Mouse (Mus musculus) CH12.LX (cell line): ENCODE measurements around the gene Yap1. TPM values are rescaled to one million over a fixed set of nuclear protein-coding genes. Genes with fewer than 3 reads are reported as not detected.

ENCODE experiments used
- DNase-seq: peaks from one replicate; pipeline ENCODE4 v3.0.0-alpha.2; 2013; ENCODE audit errors: extremely low read depth
- H3K27ac ChIP-seq: 2 replicates; pipeline ENCODE4 v1.5.1; 2012; ENCODE audit warnings: low read depth, mild to moderate bottlenecking, control low read depth, moderate library complexity; ENCODE audit not compliant: insufficient read depth
- H3K27me3 ChIP-seq: replicated peaks from 2 replicates; pipeline ENCODE3; 2012; ENCODE audit warnings: inconsistent platforms
- H3K36me3 ChIP-seq, 2 experiments: replicated peaks in 1 of 2; 2 replicates each; pipeline versions ENCODE3 to v1.6.1; 2012; ENCODE audit warnings: inconsistent platforms in 1 of 2, low read length in 1 of 2, mild to moderate bottlenecking in 1 of 2, mixed read lengths in 1 of 2, moderate library complexity in 1 of 2; ENCODE audit not compliant: control insufficient read depth in 1 of 2, insufficient read depth in 1 of 2
- H3K4me1 ChIP-seq, 2 experiments: 2 replicates each; pipeline ENCODE4 v1.6.1; 2012; ENCODE audit warnings: inconsistent platforms in 1 of 2, moderate library complexity in 1 of 2; ENCODE audit not compliant: insufficient read depth in 2 of 2, control insufficient read depth in 1 of 2
- H3K4me2 ChIP-seq: 2 replicates; pipeline ENCODE4 v1.6.1; 2012; ENCODE audit warnings: low read depth, mild to moderate bottlenecking, control low read depth; ENCODE audit not compliant: poor library complexity, insufficient read depth, severe bottlenecking
- H3K4me3 ChIP-seq, 3 experiments: fragments of 150-350 bp in 1 of 3; sonication (generic) in 1 of 3; replicated peaks in 1 of 3; 2 replicates each; pipeline versions ENCODE3 to v1.5.1; 2011 to 2012; ENCODE audit warnings: low read depth in 2 of 3, low read length in 2 of 3, mild to moderate bottlenecking in 2 of 3, moderate library complexity in 2 of 3, control low read depth in 1 of 3, improper control_type of control experiment in 1 of 3, inconsistent platforms in 1 of 3, mixed read lengths in 1 of 3; ENCODE audit not compliant: poor library complexity in 1 of 3
- H3K79me2 ChIP-seq: replicated peaks from 2 replicates; pipeline ENCODE4 v1.6.1; 2012; ENCODE audit warnings: mild to moderate bottlenecking, moderate library complexity; ENCODE audit not compliant: control insufficient read depth, poor library complexity, insufficient read depth, severe bottlenecking; ENCODE audit errors: extremely low read depth
- H3K9ac ChIP-seq: 2 replicates; pipeline ENCODE4 v1.6.1; 2012; ENCODE audit warnings: low read depth, mild to moderate bottlenecking, control low read depth, moderate library complexity; ENCODE audit not compliant: insufficient read depth
- H3K9me3 ChIP-seq: replicated peaks from 2 replicates; pipeline ENCODE3; 2012; ENCODE audit warnings: low read length, inconsistent platforms, mixed read lengths
- BHLHE40 ChIP-seq: IDR thresholded peaks from 2 replicates; pipeline ENCODE4 v1.6.1; 2011; ENCODE audit warnings: mild to moderate bottlenecking, low read depth, low read length, improper control_type of control experiment
- CHD2 ChIP-seq: IDR thresholded peaks from 2 replicates; pipeline ENCODE4 v1.6.1; 2011; ENCODE audit warnings: low read length, improper control_type of control experiment
- CTCF ChIP-seq, 2 experiments: IDR thresholded peaks in 1 of 2; conservative IDR thresholded peaks in 1 of 2; 2 replicates each; pipeline ENCODE4 v1.5.1; 2011 to 2012; ENCODE audit warnings: low read depth in 2 of 2, low read length in 2 of 2, improper control_type of control experiment in 1 of 2, inconsistent platforms in 1 of 2, mild to moderate bottlenecking in 1 of 2, moderate library complexity in 1 of 2
- ELF1 ChIP-seq: IDR thresholded peaks from 2 replicates; pipeline ENCODE4 v1.6.1; 2014; ENCODE audit warnings: low read depth, mild to moderate bottlenecking, inconsistent platforms, low read length, improper control_type of control experiment
- EP300 ChIP-seq: IDR thresholded peaks from 2 replicates; pipeline ENCODE4 v1.6.1; 2011; ENCODE audit warnings: low read length, improper control_type of control experiment
- ETS1 ChIP-seq: conservative IDR thresholded peaks from 2 replicates; pipeline ENCODE4 v1.6.1; 2012; ENCODE audit warnings: low read depth, mild to moderate bottlenecking, inconsistent platforms, low read length, improper control_type of control experiment, moderate library complexity
- IRF4 ChIP-seq: IDR thresholded peaks from 2 replicates; pipeline ENCODE4 v1.6.1; 2014; ENCODE audit warnings: low read depth, mild to moderate bottlenecking, inconsistent platforms, low read length, improper control_type of control experiment
- JUN ChIP-seq: IDR thresholded peaks from 2 replicates; pipeline ENCODE4 v1.6.1; 2011; ENCODE audit warnings: low read depth, mild to moderate bottlenecking, low read length, improper control_type of control experiment, moderate library complexity; ENCODE audit not compliant: insufficient read depth
- JUND ChIP-seq: conservative IDR thresholded peaks from 2 replicates; pipeline ENCODE4 v1.6.1; 2011; ENCODE audit warnings: low read depth, low read length, improper control_type of control experiment
- MAZ ChIP-seq: IDR thresholded peaks from 2 replicates; pipeline ENCODE4 v1.6.1; 2012; ENCODE audit warnings: low read depth, mild to moderate bottlenecking, inconsistent platforms, low read length, improper control_type of control experiment, moderate library complexity
- MXI1 ChIP-seq: IDR thresholded peaks from 2 replicates; pipeline ENCODE4 v1.6.1; 2011; ENCODE audit warnings: mild to moderate bottlenecking, low read depth, low read length, improper control_type of control experiment
- MYC ChIP-seq: IDR thresholded peaks from 2 replicates; pipeline ENCODE4 v1.6.1; 2011; ENCODE audit warnings: low read depth, mild to moderate bottlenecking, improper control_type of control experiment, low read length
- NELFE ChIP-seq: IDR thresholded peaks from 2 replicates; pipeline ENCODE4 v1.6.1; 2011; ENCODE audit warnings: low read depth, low read length, improper control_type of control experiment
- NRF1 ChIP-seq: IDR thresholded peaks from 2 replicates; pipeline ENCODE4 v1.6.1; 2014; ENCODE audit warnings: low read depth, mild to moderate bottlenecking, inconsistent platforms, low read length, improper control_type of control experiment, moderate library complexity
- PAX5 ChIP-seq: IDR thresholded peaks from 2 replicates; pipeline ENCODE4 v1.6.1; 2012; ENCODE audit warnings: low read length, inconsistent platforms, mixed read lengths
- POLR2AphosphoS2 ChIP-seq: IDR thresholded peaks from 2 replicates; pipeline ENCODE4 v1.6.1; 2011; ENCODE audit warnings: low read depth, low read length, improper control_type of control experiment
- RAD21 ChIP-seq: IDR thresholded peaks from 2 replicates; pipeline ENCODE4 v1.6.1; 2011; ENCODE audit warnings: low read depth, mild to moderate bottlenecking, low read length, improper control_type of control experiment, moderate library complexity
- RCOR1 ChIP-seq: conservative IDR thresholded peaks from 2 replicates; pipeline ENCODE4 v1.6.1; 2012; ENCODE audit warnings: low read depth, mild to moderate bottlenecking, inconsistent platforms, low read length, improper control_type of control experiment
- SIN3A ChIP-seq: IDR thresholded peaks from 2 replicates; pipeline ENCODE4 v1.6.1; 2012; ENCODE audit warnings: low read length, improper control_type of control experiment, inconsistent platforms
- UBTF ChIP-seq: IDR thresholded peaks from 2 replicates; pipeline ENCODE4 v1.6.1; 2012; ENCODE audit warnings: low read depth, mild to moderate bottlenecking, inconsistent platforms, low read length, improper control_type of control experiment, moderate library complexity
- USF1 ChIP-seq: IDR thresholded peaks from 2 replicates; pipeline ENCODE4 v1.6.1; 2014; ENCODE audit warnings: low read depth, mild to moderate bottlenecking, inconsistent platforms, low read length, improper control_type of control experiment
- ZC3H11A ChIP-seq: IDR thresholded peaks from 2 replicates; pipeline ENCODE4 v1.6.1; 2012; ENCODE audit warnings: low read depth, mild to moderate bottlenecking, inconsistent platforms, low read length, improper control_type of control experiment
- ZNF384 ChIP-seq: IDR thresholded peaks from 2 replicates; pipeline ENCODE4 v1.6.1; 2012; ENCODE audit warnings: low read depth, low read length, improper control_type of control experiment, inconsistent platforms
- dilution Hi-C: fragments of 300-500 bp; cut with MboI; formaldehyde crosslinking; loops from 2 replicates; pipeline ENCODE4 v1.14.3; 2020; ENCODE audit warnings: low sequenced_read_pairs; ENCODE audit not compliant: extremely low pct_unique_long_range_greater_than_20kb, extremely low pct_ligation_motif_present
- in situ Hi-C: fragments of 300-500 bp; cut with MboI; formaldehyde crosslinking; loops from 3 replicates; pipeline ENCODE4 v1.14.3; 2019; ENCODE audit warnings: low sequenced_read_pairs, low pct_ligation_motif_present, low pct_unique_long_range_greater_than_20kb, mixed read lengths
- polyA plus RNA-seq: library from polyadenylated mRNA; unstranded; fragments of >175 nt; gene quantifications from 2 replicates; pipeline ENCODE4 v1.2.1, GENCODE M21; 2012; ENCODE audit warnings: low read depth; ENCODE audit not compliant: insufficient read length
- total RNA-seq, 2 experiments: library from RNA; depleted of rRNA; stranded (reverse); fragments of 300-350 nt in 1 of 2; fragments of >200 nt in 1 of 2; gene quantifications; 2 replicates each; pipeline ENCODE4 v1.2.3; 2012 to 2014

Gene Yap1
- total and polyA plus RNA-seq, 3 experiments, result 0.06 TPM; not detected in 2

- TF ChIP-seq ELF1, result no peak
- no peak for TF ChIP-seq ZNF384
- TF ChIP-seq MYC, result no peak
- no peak for TF ChIP-seq CHD2
- no peak for TF ChIP-seq PAX5
- TF ChIP-seq NRF1, result no peak
- TF ChIP-seq RCOR1, result no peak
- no peak for TF ChIP-seq EP300
- H3K36me3 ChIP-seq, result no peaks in the 10 kb centered on the region
- H3K4me2 ChIP-seq, result no peak overlapping the region
- H3K4me3 ChIP-seq, result no peak overlapping the region
- no peak overlapping the region for H3K9ac ChIP-seq
- H3K9me3 ChIP-seq, result peaks cover 2% of the 10 kb centered on the region
- no peak overlapping the region for H3K27ac ChIP-seq
- H3K79me2 ChIP-seq, result no peaks in the 10 kb centered on the region
- DNase-seq, result no peak
- H3K4me1 ChIP-seq, result peaks cover 0 to 11% of the 10 kb centered on the region in 2 experiments; a peak in 2 of 4 replicates
- dilution Hi-C loops (no loop called here), in situ Hi-C loops (no loop called here)
- H3K27me3 ChIP-seq, result no peaks in the 10 kb centered on the region
Measured at GRCm38 (mm10) chr9:7903825-7904224, 100.6 kb downstream of the Yap1 start.

- Histone ChIP-seq H3K27me3 (no peaks in the 10 kb centered on the region), H3K9me3 (peaks cover 2% of the 10 kb centered on the region), H3K4me2 (no peak overlapping the region), H3K9ac (no peak overlapping the region), H3K4me3 (no peak overlapping the region), H3K36me3 (no peaks in the 10 kb centered on the region), H3K27ac (no peak overlapping the region), H3K79me2 (no peaks in the 10 kb centered on the region), H3K4me1 (peaks cover 0 to 11% of the 10 kb centered on the region in 2 experiments; a peak in 2 of 4 replicates)
- no peak for DNase-seq
- dilution Hi-C loops (no loop called here), in situ Hi-C loops (no loop called here)
- TF ChIP-seq JUN (no peak), CTCF (conservative IDR thresholded peaks at IDR 0.05 in 1 of 2, IDR thresholded peaks at IDR 0.05 in 1 of 2; ENCODE audit: low read depth in 2 of 2, low read length in 2 of 2) (no peak), SIN3A (no peak), IRF4 (no peak), RAD21 (no peak), ZC3H11A (no peak), MAZ (no peak), MXI1 (no peak), USF1 (no peak), JUND (no peak), EP300 (no peak), UBTF (no peak), NRF1 (no peak), MYC (no peak), NELFE (no peak), POLR2AphosphoS2 (no peak), ETS1 (no peak), CHD2 (no peak), BHLHE40 (no peak)
Measured at GRCm38 (mm10) chr9:7903262-7903661, 101.1 kb downstream of the Yap1 start.
